Mouse (Mus musculus): ENCODE measurements at regions not wholly inside any gene's neighbourhood (a gene's known extent, or its start where the extent isn't known, plus 50 kb on each side); places are given as distances from the start of the nearest gene placed in this dataset.

DNA sequence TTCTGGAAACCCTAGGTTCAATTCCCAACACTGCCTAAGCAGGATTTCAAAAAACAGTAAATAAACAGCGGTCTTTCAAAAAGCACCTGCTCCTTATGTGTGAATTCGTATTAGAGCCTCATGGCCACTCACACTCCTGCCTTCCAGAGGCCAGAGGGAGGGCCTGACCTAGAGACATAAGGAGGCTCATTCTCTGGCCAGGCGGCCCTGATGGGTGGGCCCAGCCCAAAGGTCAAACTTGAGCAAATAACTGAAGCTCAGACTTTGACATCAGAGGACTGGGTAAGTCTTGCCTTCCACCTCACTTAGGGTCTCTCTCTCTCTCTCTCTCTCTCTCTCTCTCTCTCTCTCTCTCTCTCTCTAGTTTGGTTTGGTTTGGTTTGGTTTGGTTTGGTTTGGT is 80.7 kb downstream of the Hs1bp3 start:
- TF ChIP-seq CTCF (IDR thresholded peaks at IDR 0.05; ENCODE audit: low read depth) (no peak), EP300 (optimal IDR thresholded peaks at IDR 0.05) (no peak)

Data from stomach, postnatal 0 days (tissue).